Mouse (Mus musculus) cerebellum, postnatal 4 days (tissue): Measurements from ENCODE around the gene Zfp804a.

Experiments
- DNase-seq, 2 experiments: peaks; one replicate each; pipeline ENCODE4 v3.0.0; 2022; ENCODE audit warnings: low spot score in 2 of 2, mixed read lengths in 1 of 2

Gene Zfp804a

DNA sequence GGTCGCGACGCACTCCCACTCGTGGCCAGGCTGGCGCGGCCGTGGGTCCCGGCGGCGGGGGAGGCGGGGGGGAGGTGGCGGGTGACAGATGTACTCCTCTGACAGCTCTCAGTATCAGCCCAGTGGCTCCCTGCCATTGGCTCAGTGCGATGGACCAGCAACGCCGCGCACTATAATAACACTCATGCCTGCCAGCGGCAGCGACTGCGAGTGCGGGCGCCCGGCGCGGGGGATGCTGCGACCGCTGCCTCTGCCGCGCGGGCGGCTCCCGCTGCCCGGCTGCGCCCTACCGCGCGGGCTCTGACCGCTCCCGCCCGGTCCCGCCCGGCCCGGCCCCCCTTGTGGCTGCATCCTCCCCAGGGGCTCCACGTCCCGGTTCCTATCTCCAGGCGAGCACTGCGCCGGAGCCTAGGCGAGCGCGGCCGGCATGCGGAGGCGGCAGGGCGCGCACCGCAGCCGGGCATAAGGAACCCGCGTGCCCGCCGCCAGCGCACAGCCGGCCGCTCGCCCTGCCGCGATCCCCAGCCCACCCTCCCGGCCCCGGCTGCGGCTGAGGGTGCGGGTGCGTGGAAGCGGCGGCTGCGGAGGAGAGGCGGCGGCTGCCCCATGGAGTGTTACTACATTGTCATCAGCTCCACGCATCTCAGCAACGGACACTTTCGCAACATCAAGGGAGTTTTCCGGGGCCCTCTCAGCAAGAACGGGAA is at the start of gene Zfp804a:
Zfp804a (plus strand) TSS at position 38 of the 707 bp plus-strand sequence.
- DNase-seq, result no peak

DNA sequence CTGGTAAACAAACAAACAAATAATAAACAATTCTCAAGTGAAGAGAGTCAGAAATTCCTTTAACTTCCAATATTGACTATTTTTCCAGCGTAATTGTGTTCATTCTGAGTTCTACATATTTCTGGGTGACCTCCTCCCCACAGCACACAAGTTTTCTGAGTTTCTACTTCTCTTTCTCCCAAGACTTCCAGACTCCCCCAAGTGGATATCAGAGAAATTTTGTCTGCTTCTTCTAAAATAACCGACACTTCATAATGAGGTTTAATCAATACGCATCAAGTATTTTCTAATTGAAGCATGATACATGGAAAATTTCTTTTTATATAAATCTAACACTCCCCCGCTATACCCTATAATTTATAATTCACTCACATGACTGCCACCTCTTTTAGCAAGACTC is 1.4 kb upstream of the Zfp804a start:
- no peak for DNase-seq

DNA sequence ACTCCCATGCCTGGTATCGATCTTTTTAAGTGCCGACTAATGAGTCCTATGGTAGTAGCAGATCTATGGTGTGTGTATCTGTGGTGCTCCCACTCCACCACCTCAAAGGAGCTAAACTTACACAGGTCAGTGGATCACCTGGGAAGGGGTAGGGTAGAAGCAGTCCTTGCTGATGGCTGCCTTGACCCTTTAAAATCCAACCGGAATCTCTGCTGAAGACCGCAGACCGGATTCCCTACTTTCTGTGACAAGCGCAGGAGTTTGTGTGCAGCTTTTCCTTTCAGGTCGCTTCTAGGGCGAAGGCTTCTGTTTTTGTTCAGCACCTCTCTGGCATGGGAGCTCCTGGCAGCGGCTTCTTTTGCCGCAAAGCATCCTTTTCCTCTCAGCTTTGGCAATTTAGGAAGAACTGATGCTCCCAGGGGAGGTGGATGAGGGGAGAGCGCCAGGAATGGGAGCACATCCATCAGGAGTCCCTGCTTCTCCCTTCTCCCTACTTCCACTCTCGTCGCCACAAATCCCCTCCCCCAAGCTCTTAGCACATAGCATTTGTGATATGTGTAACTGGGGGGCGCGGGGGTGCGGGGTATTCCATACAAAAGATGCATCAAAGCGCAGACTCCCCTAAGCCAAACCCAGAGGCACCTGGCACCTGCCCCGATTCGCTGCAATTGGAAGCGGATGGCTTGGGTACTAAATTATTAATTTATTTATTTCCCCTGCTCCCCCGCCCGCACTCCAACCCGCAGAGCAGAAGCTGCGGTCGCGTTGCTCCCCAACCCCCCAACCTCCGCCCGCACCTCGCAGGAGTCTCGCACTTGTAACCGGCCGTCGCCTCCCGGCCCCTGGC is 461 bp upstream of the Zfp804a start:
- peak; percentile 41 to 70 for DNase-seq

DNA sequence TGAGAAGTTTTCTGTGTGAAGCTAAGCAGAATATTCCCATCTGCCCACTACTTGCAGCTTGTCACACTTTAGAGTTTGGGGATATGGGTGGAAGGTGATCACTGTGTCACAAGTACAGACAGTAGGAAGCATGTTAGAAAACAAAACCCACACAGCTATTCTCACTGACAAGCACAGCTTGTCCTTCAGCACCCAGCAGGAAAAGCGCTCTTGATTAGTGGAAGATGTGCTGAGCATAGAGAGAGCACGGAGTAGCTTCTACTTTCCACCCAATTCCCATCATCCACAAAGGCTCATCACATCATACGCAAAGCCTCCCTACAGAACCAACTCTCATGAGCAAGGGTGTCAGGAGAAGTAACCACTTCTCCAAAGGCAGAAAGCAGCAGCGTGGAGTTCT is 1.4 kb downstream of the Zfp804a start:
- DNase-seq, result no peak

DNA sequence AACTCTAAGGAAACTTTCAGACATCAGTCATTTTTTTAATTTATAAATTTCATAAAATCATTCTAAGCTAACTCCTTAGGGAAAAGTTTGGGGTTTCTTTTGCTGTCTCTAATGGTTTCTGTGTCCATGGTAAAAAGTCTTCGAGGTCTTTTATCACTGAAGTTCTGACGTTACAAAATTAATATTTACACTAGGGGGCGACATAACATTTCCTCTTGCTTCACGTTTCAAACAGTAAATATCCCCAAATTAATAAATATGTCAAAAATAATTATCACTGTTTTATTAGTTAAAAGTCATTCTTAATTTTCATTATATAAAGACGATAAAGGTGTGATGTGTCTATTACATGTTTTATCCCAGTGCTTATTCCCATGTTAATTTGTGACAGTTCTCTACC is 11.6 kb downstream of the Zfp804a start:
- no peak for DNase-seq

DNA sequence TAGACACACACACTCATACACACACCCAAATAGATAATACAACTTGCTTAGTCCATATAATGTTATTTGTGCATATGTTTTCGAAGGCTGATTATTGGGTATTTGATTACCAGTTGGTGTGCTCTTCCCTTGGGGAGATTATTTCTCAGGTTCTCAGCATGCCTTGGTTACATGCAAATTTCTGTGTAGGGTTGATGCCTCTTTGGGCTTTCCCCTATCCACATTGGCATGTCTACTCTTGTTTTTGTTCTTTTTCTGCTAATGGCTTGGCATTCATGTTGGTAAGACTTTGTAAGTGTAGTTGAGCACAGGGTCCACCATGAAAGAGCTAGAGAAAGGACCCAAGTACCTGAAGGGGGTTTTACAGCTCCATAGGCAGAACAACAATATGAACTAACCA is 14.9 kb downstream of the Zfp804a start:
- DNase-seq, result no peak

DNA sequence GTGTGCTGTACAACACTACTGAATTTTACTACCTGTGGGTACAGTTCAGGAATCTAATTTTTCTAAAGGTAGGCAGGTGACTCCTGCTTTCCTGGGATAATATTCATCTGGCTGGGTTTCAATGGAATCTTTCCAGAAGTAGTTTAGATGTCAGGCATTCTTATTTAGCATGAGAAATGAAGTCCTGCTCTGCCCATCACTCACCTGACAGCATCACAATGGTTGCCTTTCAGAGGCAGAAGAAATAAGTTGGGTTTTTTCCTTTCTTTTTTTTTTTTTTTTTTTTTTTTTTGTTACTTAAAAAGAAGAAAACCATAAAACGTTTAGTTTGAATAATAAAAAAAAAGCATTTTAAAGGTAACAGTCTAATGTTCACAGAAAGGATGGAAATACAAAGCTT is 16.1 kb downstream of the Zfp804a start:
- DNase-seq, result no peak

DNA sequence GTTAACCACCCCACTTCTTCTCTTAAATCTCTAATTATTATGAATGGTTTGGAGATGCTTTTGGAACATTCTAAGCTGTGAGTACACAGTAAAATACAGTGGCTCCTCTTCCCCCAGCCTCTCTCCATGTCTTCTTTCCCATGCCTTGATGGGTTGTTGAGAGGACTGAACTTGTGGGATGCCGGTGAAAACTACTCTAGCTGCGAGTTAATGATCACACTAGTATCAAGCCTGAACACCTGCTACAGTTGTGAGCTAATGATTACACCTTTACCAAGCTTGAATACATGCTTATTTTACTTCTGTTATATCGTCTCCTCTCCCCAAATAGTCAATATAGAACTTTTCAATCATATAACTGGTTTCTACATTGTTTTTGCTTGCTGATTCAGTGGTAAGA is 23.9 kb downstream of the Zfp804a start:
- DNase-seq, result no peak

DNA sequence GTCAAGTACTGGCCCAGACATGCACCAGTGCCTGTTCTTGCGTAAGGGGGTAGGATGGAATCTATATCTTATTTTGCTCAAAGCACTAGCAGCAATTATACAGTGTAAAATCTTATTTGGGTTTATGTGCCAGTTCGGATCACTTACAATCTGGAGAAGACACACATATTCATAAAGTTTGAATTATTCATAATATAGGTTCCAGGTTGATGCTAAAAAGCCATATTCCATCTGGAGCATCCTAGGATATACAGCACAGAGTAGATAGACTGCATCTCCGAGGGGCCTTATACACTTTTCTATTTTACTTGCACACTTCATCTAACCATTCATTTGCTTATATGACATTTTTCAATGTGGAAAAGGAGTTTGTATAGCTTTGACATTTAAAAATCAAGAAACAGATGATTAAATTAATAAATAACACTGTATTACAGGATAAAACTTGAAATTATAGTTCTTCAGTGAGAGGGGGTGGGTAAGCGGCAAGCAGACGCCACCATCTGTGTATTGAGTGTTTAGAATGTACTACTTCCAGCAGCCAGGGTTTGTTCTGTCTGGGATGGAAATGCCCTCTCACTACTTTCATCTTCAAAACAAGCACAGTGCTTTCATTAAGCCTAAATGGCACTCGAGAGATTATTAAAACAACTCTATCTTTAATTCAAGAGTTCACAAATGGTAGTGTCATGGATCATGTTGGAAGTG is 25.4 kb downstream of the Zfp804a start:
- no peak for DNase-seq

DNA sequence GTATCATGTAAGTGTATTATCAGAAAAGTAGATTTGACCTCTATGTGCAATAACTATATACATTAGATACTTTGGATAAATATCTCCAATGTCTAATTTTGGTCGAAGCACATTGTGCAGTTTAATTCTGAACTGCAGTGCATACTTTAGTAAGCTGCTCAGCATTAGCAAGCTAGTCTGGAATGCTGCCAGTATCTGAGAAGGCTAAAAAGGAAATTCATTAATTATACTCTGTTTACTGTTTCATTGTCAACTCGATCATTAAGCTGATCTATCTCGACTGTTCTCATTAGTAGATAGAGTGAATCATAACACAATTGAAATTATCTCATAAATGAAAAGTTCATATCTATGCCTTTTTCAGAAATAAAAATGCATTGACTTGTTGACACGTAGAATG is 27.7 kb downstream of the Zfp804a start:
- DNase-seq, result no peak

DNA sequence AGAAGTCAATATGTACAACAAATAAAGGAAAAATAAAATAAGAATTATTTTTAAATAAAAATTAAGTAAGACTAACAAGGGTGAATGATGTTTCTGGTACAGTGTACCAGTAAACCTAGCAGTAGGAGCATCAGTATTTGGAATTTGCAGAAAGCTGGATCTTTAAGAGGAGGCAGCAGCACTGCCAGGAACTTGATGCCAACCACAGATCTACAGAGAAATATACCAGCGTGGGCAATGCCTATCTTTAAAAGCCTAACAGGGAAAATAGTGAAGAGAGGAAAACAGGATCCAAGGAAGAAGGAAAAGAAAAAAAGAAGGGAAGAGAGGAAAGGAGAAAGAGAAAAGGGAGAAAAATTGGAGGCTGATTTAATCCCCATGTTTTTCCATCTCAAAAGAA is 60.1 kb downstream of the Zfp804a start:
- DNase-seq, result no peak

DNA sequence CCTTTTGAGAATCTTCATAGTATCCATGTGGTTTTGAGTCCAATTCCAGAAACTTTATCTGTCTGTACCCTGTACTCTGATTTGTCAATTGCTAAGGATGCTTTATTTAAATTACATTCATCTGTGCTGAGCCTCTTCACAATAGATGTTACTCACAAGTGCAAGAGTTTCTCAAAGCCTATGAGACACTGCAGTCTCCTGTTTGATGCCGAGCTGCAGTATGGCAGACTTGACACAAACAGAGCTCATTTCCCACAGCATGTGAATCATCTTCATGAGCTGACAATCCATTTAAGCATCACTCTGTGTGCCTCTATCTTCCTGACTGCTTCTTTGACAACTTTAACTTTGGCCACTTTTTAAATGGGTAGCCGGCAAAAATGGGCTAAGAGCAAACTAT is 60.6 kb downstream of the Zfp804a start:
- DNase-seq, result no peak

DNA sequence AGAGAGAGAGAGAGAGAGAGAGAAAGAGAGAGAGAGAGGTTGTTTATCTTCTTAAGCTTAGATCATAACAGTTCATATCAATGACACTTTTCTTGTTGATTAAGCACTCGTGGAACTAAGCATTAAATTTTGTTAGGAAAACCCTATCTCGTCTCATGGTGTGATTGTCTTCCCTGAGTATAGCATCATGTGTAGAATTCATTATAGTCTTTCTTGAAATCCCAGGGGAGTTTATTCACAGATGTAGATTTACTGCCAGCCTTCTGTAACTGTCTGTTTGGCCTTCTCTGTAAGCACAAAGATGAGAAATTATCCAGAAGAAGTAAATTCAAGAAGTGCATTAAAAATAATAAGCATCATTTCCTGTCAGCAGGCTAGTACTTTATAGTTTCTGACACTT is 66.6 kb downstream of the Zfp804a start:
- no peak for DNase-seq

DNA sequence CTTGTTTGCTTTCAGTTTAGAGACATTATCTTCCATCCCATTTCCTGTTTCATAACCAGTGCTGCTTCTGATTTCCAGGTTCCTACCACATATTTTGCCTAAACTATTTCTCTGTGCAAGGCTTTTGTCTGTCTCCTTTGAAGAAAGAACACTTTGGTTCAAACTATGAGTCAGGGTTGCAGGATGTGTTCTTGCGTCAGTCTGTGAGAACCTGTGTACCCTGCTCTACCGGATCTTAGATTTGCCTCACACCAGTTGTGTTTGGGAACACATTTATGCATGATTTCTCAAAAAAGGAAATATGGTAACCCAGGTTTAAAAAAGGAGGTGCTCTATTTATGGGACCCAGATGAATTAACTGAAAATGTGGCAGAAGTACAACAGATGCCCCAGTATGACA is 125.7 kb downstream of the Zfp804a start:
- no peak for DNase-seq

DNA sequence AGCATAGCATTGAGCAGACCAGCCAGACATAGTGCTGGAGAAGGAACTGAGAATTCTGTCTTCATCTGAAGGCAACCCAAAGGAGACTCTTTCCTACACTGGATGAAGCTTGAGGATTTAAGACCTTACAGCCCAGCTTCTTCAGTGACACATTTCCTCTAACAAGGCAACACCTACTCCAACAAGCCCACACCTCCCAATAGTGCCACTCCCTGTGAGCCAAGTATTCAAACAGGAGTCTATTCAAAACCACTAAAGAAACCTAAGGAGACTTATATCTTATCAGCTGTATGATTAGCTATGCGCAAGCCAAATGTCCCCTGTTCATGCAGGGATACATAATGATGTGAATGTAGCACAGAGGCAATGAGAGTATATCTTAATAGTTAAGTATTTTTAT is 128.0 kb downstream of the Zfp804a start:
- no peak for DNase-seq

DNA sequence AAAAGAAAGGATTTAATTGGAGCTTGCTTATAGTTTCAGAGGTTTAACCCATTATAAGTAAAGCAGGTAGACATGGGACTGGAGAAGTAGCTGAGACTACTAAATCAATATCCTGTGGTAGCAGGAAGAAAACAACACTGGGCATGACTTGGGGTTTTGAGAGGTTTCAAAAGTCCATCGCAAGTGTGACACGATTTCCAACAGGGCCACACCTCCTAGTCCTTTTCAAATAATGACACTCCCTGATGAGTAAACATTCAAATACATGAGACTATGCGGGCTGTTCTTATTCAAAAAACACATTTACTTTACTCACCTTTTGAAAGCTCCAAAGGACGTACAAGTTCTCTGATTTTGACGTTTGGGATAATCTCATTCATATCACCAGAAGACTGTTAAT is 146.9 kb downstream of the Zfp804a start:
- no peak for DNase-seq

DNA sequence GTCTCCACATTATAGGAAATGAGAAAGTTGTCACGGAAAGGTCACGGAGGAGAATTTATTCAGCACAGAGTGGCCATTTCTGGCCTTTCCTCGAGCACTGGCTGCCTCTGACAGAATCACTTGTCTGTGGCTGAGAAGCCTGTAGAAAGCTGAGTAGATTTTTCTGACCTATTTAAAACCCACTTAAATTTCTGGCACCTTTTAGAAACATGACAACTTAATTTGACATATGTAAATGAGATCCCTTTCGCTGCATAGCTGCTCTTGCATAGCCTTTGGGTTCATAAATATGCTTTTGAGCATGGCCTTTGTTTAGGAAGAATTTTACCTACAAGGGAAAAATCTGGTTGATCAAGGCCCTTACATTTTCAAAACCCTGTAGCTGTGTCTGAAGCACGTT is 147.6 kb downstream of the Zfp804a start:
- no peak for DNase-seq

DNA sequence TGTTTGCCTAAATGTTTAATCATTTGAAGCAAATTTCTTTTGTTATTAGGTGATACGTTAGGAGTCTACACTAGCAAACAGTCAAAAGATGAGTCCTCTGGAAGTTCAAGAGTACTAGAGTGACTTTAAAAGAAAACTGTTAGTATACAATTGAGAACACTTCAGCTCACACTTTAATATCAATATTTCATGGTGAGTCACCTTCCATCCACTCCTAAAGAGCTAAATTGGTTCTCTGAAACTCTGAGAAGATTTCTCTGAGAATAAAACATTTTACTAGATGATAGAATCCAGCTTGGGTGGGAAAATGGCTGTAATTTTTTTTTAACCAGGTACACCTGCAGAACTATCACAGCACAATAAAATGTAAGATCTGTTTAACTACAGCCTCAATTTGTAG is 157.6 kb downstream of the Zfp804a start:
- DNase-seq, result no peak

DNA sequence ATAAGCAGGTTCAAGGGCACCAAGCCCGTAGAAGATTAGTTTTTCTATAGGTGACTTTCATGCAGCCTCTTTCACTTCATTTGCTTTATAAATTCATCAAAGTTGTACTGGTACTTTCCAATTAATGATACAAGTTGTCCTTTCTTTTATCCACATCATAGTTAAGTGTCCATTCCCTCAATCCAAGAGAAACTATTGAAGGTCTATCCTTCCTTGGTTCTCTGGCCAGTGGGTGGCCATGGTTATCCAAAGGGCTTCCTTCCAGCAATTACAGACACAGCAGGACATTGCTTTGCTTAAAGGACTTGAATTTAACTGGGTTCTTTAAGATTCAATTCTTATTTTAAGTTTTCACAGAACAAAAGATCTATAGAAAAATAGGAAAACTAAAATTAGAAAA is 158.9 kb downstream of the Zfp804a start:
- no peak for DNase-seq

DNA sequence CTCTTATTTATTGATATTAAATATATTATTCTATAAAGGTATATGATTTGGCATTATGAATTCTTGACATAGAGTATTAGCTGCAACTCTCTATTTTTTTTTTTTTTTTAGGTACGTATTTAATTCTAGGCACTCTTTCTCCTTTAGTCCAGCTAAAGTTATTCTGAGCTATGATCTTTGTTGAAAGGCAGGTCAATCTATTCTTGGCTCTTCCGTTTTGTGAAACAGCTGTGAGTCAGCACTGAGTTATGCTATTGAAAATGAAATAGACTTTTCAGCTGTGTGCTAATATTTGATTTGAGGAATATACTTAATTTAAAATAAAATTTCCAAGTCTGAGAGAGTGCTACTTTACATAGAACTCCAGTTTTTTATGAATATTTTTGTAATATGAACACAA is 164.9 kb downstream of the Zfp804a start:
- no peak for DNase-seq

DNA sequence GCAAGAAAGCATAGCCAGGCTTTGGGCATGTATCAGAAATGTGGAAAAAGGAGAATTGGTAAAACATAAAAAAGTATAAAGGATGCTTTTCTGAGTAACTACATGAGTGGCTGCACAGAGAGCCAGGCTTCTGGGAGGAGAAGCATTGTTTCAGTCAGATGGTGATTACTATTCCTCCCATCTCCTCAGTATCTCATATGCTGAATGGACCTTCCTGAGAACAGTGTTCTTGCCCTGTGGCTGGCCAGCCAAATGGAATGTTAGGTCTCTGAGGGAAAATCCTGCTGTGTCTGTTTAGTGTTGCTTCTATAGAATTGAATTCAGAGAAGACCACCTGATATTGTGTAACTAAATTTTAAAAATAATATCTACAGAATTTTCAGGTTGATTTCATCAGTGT is 193.0 kb downstream of the Zfp804a start:
- DNase-seq, result no peak

DNA sequence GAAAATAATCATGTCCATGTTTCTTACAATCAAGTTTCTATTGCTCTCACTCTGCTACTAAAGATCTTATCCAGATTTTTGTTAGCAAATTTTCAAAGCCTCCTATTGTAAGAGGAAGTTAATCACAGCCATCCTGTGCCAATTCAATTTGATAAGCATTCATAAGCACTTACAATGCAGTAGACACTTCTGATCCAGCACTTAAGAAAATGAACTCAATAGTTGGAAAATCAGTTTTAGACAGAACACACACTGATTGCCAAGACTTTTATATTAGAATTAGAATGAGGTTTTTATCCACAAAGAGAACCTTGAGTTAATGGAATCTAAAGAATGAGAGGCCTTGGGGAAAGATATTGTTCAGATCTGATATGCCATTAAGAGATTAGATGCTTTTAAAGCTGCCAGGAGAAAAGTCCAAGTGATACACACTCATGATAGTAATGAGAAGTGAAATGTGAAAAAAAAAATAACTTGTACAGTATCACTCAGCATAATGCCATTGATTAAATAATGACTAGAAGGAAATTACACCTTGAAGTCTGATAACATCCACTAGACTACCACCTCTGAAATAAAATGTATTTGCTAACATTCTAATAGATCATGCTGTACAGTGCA is 194.0 kb downstream of the Zfp804a start:
- DNase-seq, result no peak
